Mouse (Mus musculus): ENCODE measurements around the gene Pnmal2. TPM values are rescaled to one million over a fixed set of nuclear protein-coding genes. Genes with fewer than 3 reads are reported as not detected.

Gene Pnmal2
- polyA plus RNA-seq, 1 experiment from 2014 or later, result 186 TPM

DNA sequence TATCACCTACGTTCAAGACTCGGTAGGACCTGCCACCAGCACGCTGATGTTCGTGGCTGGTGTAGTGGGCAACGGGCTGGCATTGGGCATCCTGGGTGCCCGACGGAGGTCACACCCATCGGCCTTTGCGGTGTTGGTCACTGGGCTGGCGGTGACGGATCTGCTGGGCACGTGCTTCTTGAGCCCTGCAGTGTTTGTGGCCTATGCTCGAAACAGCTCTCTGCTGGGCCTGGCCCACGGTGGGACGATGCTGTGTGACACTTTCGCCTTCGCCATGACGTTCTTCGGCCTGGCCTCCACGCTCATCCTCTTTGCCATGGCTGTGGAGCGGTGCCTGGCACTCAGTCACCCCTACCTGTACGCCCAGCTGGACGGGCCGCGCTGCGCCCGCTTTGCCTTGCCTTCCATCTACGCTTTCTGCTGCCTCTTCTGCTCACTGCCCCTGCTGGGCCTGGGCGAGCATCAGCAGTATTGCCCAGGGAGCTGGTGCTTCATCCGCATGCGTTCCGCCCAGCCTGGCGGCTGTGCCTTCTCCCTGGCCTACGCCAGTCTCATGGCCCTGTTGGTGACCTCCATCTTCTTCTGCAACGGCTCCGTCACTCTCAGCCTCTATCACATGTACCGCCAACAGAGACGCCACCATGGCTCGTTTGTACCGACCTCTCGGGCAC lies 37.5 kb upstream of the Pnmal2 start:
- WGBS, result 92% methylated on average over 41 of the region's 41 CpGs
- no peak overlapping the region for H3K4me3 ChIP-seq (ENCODE audit: low read depth, low read length)
- no peak overlapping the region for H3K4me2 ChIP-seq (ENCODE audit: low read length)
- no peaks in the 10 kb centered on the region for H3K9me3 ChIP-seq (replicated peaks; ENCODE audit: control insufficient read depth, low read length, poor library complexity, severe bottlenecking)
- no peaks in the 10 kb centered on the region for H3K36me3 ChIP-seq (ENCODE audit: control insufficient read depth, insufficient read depth, low read length)
- H3K27me3 ChIP-seq (ENCODE audit: control insufficient read depth, insufficient read depth, low read depth, low read length), result no peaks in the 10 kb centered on the region
- no peak for ATAC-seq
- H3K9ac ChIP-seq (ENCODE audit: low read depth, low read length), result no peak overlapping the region
- no peaks in the 10 kb centered on the region for H3K4me1 ChIP-seq (ENCODE audit: control insufficient read depth, insufficient read depth, low read length)
- H3K27ac ChIP-seq (ENCODE audit: low read length), result no peak overlapping the region

- H3K4me1 ChIP-seq (ENCODE audit: control insufficient read depth, insufficient read depth, low read length), result no peaks in the 10 kb centered on the region
- H3K9ac ChIP-seq (ENCODE audit: low read depth, low read length), result no peak overlapping the region
- no peak overlapping the region for H3K4me2 ChIP-seq (ENCODE audit: low read length)
- H3K27me3 ChIP-seq (ENCODE audit: control insufficient read depth, insufficient read depth, low read depth, low read length), result no peaks in the 10 kb centered on the region
- H3K27ac ChIP-seq (ENCODE audit: low read length), result no peak overlapping the region
- ATAC-seq, result no peak
- H3K36me3 ChIP-seq (ENCODE audit: control insufficient read depth, insufficient read depth, low read length), result no peaks in the 10 kb centered on the region
- 78% methylated on average over 7 of the region's 7 CpGs for WGBS
- H3K9me3 ChIP-seq (replicated peaks; ENCODE audit: control insufficient read depth, low read length, poor library complexity, severe bottlenecking), result no peaks in the 10 kb centered on the region
- no peak overlapping the region for H3K4me3 ChIP-seq (ENCODE audit: low read depth, low read length)
Observed at GRCm38 (mm10) chr7:16907842-16908241, 36.6 kb upstream of the Pnmal2 start.

DNA sequence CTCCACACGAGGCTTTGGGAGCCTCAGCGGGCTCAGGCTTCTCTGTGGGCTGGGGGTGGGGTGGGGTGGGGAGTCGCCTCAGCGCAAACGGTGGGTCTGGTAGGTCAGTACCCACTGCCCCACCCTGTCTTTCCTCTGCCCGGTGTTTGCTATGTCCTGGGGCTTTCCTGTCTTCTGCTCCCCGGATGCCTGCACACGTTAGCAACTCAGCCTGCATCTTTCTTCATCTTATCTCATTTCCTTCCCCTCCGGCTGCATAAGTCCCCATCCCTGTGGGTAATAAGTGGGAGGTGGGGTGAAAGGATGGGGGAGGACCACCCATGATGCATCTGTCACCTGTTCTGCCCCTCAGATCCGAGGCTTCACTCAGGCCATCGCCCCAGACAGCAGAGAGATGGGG lies 36.1 kb upstream of the Pnmal2 start:
- ATAC-seq, result no peak
- Histone ChIP-seq H3K27me3 (ENCODE audit: control insufficient read depth, insufficient read depth, low read depth, low read length) (no peaks in the 10 kb centered on the region), H3K36me3 (ENCODE audit: control insufficient read depth, insufficient read depth, low read length) (no peaks in the 10 kb centered on the region), H3K4me1 (ENCODE audit: control insufficient read depth, insufficient read depth, low read length) (no peaks in the 10 kb centered on the region), H3K9me3 (replicated peaks; ENCODE audit: control insufficient read depth, low read length, poor library complexity, severe bottlenecking) (no peaks in the 10 kb centered on the region), H3K4me3 (ENCODE audit: low read depth, low read length) (no peak overlapping the region), H3K27ac (ENCODE audit: low read length) (no peak overlapping the region), H3K4me2 (ENCODE audit: low read length) (no peak overlapping the region), H3K9ac (ENCODE audit: low read depth, low read length) (no peak overlapping the region)
- 47% methylated on average over 11 of the region's 11 CpGs for WGBS

DNA sequence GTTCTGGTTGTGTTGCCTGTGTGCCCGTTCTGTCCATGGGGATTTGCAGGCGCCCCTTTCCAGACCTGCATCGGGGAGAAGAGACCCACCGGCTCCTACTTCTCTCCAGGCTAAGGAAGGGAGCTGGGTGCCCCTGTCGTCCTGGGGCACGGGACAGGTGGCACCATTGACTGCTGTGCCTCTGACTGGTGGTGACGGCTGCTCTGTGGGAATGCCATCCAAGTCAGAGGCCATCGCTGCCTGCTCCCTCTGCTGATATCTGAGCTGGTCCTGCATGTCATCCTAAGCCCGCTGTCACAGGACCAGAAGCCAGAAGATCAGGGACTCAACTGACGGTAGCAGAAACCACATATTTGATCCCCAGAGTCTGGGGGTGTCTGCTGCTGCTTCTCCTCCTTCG lies 35.6 kb upstream of the Pnmal2 start:
- no peaks in the 10 kb centered on the region for H3K36me3 ChIP-seq (ENCODE audit: control insufficient read depth, insufficient read depth, low read length)
- 64% methylated on average over 11 of the region's 11 CpGs for WGBS
- no peaks in the 10 kb centered on the region for H3K9me3 ChIP-seq (replicated peaks; ENCODE audit: control insufficient read depth, low read length, poor library complexity, severe bottlenecking)
- H3K27me3 ChIP-seq (ENCODE audit: control insufficient read depth, insufficient read depth, low read depth, low read length), result no peaks in the 10 kb centered on the region
- ATAC-seq, result no peak
- H3K27ac ChIP-seq (ENCODE audit: low read length), result no peak overlapping the region
- H3K4me3 ChIP-seq (ENCODE audit: low read depth, low read length), result no peak overlapping the region
- no peak overlapping the region for H3K9ac ChIP-seq (ENCODE audit: low read depth, low read length)
- no peaks in the 10 kb centered on the region; the same call in 1 of the 2 replicates for H3K4me1 ChIP-seq (ENCODE audit: control insufficient read depth, insufficient read depth, low read length)
- no peak overlapping the region for H3K4me2 ChIP-seq (ENCODE audit: low read length)

GRCm38 (mm10) chr7:16909909-16910308 lies 34.6 kb upstream of the Pnmal2 start:
- ATAC-seq, result no peak
- H3K36me3 ChIP-seq (ENCODE audit: control insufficient read depth, insufficient read depth, low read length), result peaks cover 10% of the 10 kb centered on the region
- 55% methylated on average over 10 of the region's 10 CpGs for WGBS
- H3K4me3 ChIP-seq (ENCODE audit: low read depth, low read length), result no peak overlapping the region
- H3K4me1 ChIP-seq (ENCODE audit: control insufficient read depth, insufficient read depth, low read length), result no peaks in the 10 kb centered on the region; the same call in 1 of the 2 replicates
- no peak overlapping the region for H3K27ac ChIP-seq (ENCODE audit: low read length)
- no peak overlapping the region for H3K9ac ChIP-seq (ENCODE audit: low read depth, low read length)
- H3K9me3 ChIP-seq (replicated peaks; ENCODE audit: control insufficient read depth, low read length, poor library complexity, severe bottlenecking), result no peaks in the 10 kb centered on the region
- H3K27me3 ChIP-seq (ENCODE audit: control insufficient read depth, insufficient read depth, low read depth, low read length), result no peaks in the 10 kb centered on the region
- H3K4me2 ChIP-seq (ENCODE audit: low read length), result no peak overlapping the region

DNA sequence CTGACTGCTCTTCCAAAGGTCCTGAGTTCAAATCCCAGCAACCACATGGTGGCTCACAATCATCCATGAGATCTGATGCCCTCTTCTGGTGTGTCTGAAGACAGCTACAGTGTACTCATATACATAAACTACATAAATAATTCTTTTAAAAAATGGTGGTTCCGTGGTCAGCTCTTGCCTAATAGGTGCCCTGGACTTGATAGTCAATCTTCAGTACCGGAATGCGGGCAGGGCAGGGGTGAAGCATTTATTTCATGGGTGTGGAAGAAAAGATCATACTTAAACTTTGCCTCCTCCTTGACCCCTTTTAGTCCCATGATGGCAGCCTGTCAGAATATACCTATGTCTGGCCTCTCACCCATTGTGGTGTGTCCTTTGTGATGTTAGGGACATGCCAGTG lies 32.6 kb upstream of the Pnmal2 start:
- H3K27ac ChIP-seq (ENCODE audit: low read length), result no peak overlapping the region
- H3K9ac ChIP-seq (ENCODE audit: low read depth, low read length), result no peak overlapping the region
- H3K9me3 ChIP-seq (replicated peaks; ENCODE audit: control insufficient read depth, low read length, poor library complexity, severe bottlenecking), result no peaks in the 10 kb centered on the region
- no peaks in the 10 kb centered on the region; the same call in 1 of the 2 replicates for H3K4me1 ChIP-seq (ENCODE audit: control insufficient read depth, insufficient read depth, low read length)
- H3K36me3 ChIP-seq (ENCODE audit: control insufficient read depth, insufficient read depth, low read length), result peaks cover 28% of the 10 kb centered on the region
- 92% methylated on average over 3 of the region's 3 CpGs for WGBS
- ATAC-seq, result no peak
- no peak overlapping the region for H3K4me3 ChIP-seq (ENCODE audit: low read depth, low read length)
- no peaks in the 10 kb centered on the region for H3K27me3 ChIP-seq (ENCODE audit: control insufficient read depth, insufficient read depth, low read depth, low read length)
- H3K4me2 ChIP-seq (ENCODE audit: low read length), result no peak overlapping the region

GRCm38 (mm10) chr7:16912360-16912759 lies 32.1 kb upstream of the Pnmal2 start:
- WGBS, result 80% methylated on average over 6 of the region's 6 CpGs
- Histone ChIP-seq H3K4me3 (ENCODE audit: low read depth, low read length) (no peak overlapping the region), H3K27ac (ENCODE audit: low read length) (no peak overlapping the region), H3K36me3 (ENCODE audit: control insufficient read depth, insufficient read depth, low read length) (peaks cover 31% of the 10 kb centered on the region), H3K9me3 (replicated peaks; ENCODE audit: control insufficient read depth, low read length, poor library complexity, severe bottlenecking) (no peaks in the 10 kb centered on the region), H3K4me1 (ENCODE audit: control insufficient read depth, insufficient read depth, low read length) (no peaks in the 10 kb centered on the region; the same call in 1 of the 2 replicates), H3K27me3 (ENCODE audit: control insufficient read depth, insufficient read depth, low read depth, low read length) (no peaks in the 10 kb centered on the region), H3K9ac (ENCODE audit: low read depth, low read length) (no peak overlapping the region), H3K4me2 (ENCODE audit: low read length) (no peak overlapping the region)
- ATAC-seq, result no peak

DNA sequence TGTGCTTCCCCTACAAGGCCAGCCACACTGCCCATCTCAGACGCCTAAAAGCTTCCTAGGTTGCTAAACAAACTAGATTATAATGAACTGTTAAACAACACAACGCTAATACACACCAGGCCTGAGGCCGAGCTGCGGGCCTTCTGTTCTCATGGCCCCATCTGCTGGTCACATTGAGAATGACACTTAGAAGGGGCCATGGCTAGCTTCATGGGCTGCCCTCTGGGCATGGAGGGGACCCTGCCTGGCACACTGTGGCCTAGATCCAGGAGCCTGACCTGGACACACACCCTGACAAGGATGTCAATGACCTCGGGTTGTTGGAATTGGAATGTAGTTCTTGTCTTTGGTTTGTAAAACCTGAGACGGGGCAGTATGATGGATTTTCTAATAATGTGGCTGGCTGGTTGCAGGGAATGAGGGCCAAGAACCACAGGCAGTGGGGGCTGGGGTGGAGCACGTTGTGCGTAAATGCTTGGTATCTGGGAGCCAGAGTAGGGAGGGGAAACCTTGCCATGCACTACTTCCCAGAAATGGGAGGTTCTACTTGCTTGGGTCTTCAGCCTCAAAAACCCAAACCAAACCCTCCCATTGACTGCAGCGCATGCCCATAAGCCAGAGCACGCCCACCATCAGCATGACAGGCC lies 30.6 kb upstream of the Pnmal2 start:
- Histone ChIP-seq H3K4me2 (ENCODE audit: low read length) (no peak overlapping the region), H3K27me3 (ENCODE audit: control insufficient read depth, insufficient read depth, low read depth, low read length) (no peaks in the 10 kb centered on the region), H3K27ac (ENCODE audit: low read length) (0 out of 2 replicates have a peak overlapping the region, but pooled peaks have one; percentile 23), H3K4me3 (ENCODE audit: low read depth, low read length) (no peak overlapping the region), H3K9me3 (replicated peaks; ENCODE audit: control insufficient read depth, low read length, poor library complexity, severe bottlenecking) (no peaks in the 10 kb centered on the region), H3K36me3 (ENCODE audit: control insufficient read depth, insufficient read depth, low read length) (peaks cover 45% of the 10 kb centered on the region), H3K9ac (ENCODE audit: low read depth, low read length) (no peak overlapping the region), H3K4me1 (ENCODE audit: control insufficient read depth, insufficient read depth, low read length) (no peaks in the 10 kb centered on the region; the same call in 1 of the 2 replicates)
- peak; percentile 29 for ATAC-seq
- WGBS, result 42% methylated on average over 10 of the region's 10 CpGs

Measured in midbrain, embryonic 16.5 days (tissue).